ENCODE assay signal across 23 mouse cellular contexts in genomic region chr17:7808043-7808442, GRCm38 (mm10). TPM values are rescaled to one million over a fixed set of nuclear protein-coding genes. Genes with fewer than 3 reads are reported as not detected.
DNase-seq lines count a peak whose midpoint lies in the region; ATAC-seq and TF ChIP-seq lines count a peak whose summit lies in the region.
"Had no signal": no experiment of that assay in that cellular context is flagged by ENCODE, and none has a peak within 500 bp of the region (broad histone marks: within the 10 kb centered on the region; RNA-seq: fewer than 3 reads in every experiment).

No protein-coding gene starts in this region.

- no peaks in the 10 kb centered on the region for H3K36me3 ChIP-seq in MEL (ENCODE audit: control insufficient read depth in 1 of 2, insufficient read depth in 2 of 2, low read length in 2 of 2)
- H3K36me3 ChIP-seq: embryonic facial prominence, embryonic 10.5 days; embryonic facial prominence, embryonic 12.5 days; forebrain, embryonic 15.5 days; G1E had no signal

- no peak for TF ChIP-seq CTCF in gastrocnemius, adult 2 months (IDR thresholded peaks at IDR 0.05)
- no peak for TF ChIP-seq CTCF in MEL (IDR thresholded peaks at IDR 0.05 in 2 of 3, conservative IDR thresholded peaks at IDR 0.05 in 1 of 3; ENCODE audit: control insufficient read depth in 1 of 3, insufficient read depth in 1 of 3, low read depth in 2 of 3, low read length in 3 of 3, poor library complexity in 1 of 3, severe bottlenecking in 1 of 3)

- no peak for TF ChIP-seq EP300 in MEL (IDR thresholded peaks at IDR 0.05; ENCODE audit: low read depth in 1 of 2, low read length in 2 of 2)

- no peaks in the 10 kb centered on the region for H3K9me3 ChIP-seq in MEL (replicated peaks; ENCODE audit: insufficient read depth, low read length)
- H3K9me3 ChIP-seq: embryonic facial prominence, embryonic 10.5 days; embryonic facial prominence, embryonic 12.5 days; forebrain, embryonic 13.5 days; forebrain, embryonic 15.5 days had no signal

- no peaks in the 10 kb centered on the region; a peak in 1 of 4 replicates for H3K4me1 ChIP-seq in MEL (ENCODE audit: control insufficient read depth in 1 of 2, insufficient read depth in 2 of 2, low read length in 2 of 2)
- H3K4me1 ChIP-seq: forebrain, embryonic 13.5 days; forebrain, embryonic 15.5 days had no signal

- no peak for TF ChIP-seq POLR2A in MEL (IDR thresholded peaks at IDR 0.05; ENCODE audit: control insufficient read depth in 1 of 2, insufficient read depth in 1 of 2, low read depth in 1 of 2, low read length in 2 of 2, poor library complexity in 1 of 2)

- H3K79me2 ChIP-seq in MEL (ENCODE audit: control insufficient read depth, insufficient read depth, low read length, poor library complexity), result no peaks in the 10 kb centered on the region

- no peak overlapping the region for H3K4me3 ChIP-seq in gastrocnemius, adult 2 months
- no peak overlapping the region for H3K4me3 ChIP-seq in MEL (ENCODE audit: control insufficient read depth in 1 of 2, insufficient read depth in 1 of 2, low read depth in 2 of 2, low read length in 2 of 2)
- H3K4me3 ChIP-seq: embryonic facial prominence, embryonic 10.5 days; embryonic facial prominence, embryonic 12.5 days; forebrain, embryonic 13.5 days; forebrain, embryonic 15.5 days had no signal

- H3K27ac ChIP-seq in gastrocnemius, adult 2 months, result peak overlapping the region; percentile 24
- H3K27ac ChIP-seq in MEL (ENCODE audit: control insufficient read depth, low read depth, low read length), result no peak overlapping the region
- H3K27ac ChIP-seq: embryonic facial prominence, embryonic 10.5 days; embryonic facial prominence, embryonic 12.5 days; forebrain, embryonic 13.5 days; forebrain, embryonic 15.5 days had no signal

- no peaks in the 10 kb centered on the region for H3K27me3 ChIP-seq in MEL (ENCODE audit: control insufficient read depth in 1 of 2, insufficient read depth in 2 of 2, low read length in 2 of 2)
- H3K27me3 ChIP-seq: embryonic facial prominence, embryonic 12.5 days; forebrain, embryonic 13.5 days; forebrain, embryonic 15.5 days; Patski had no signal

- intact Hi-C loops in gastrocnemius, adult 2 months (cut with DNase I), result no loop called here
- intact Hi-C loops in gastrocnemius, postnatal 14 days (cut with DNase I; ENCODE audit: low total_unique reads), result no loop called here
- intact Hi-C loops in left cerebral cortex, postnatal 36 days (cut with DNase I), result no loop called here

- H3K9ac ChIP-seq in MEL (ENCODE audit: control insufficient read depth, low read depth, low read length, poor library complexity, severe bottlenecking), result no peak overlapping the region
- H3K9ac ChIP-seq: embryonic facial prominence, embryonic 12.5 days; forebrain, embryonic 13.5 days; forebrain, embryonic 15.5 days; forebrain, postnatal 0 days had no signal

- no peak for TF ChIP-seq RAD21 in MEL (IDR thresholded peaks at IDR 0.05; ENCODE audit: low read depth, low read length)

- DNase-seq in gastrocnemius, adult 2 months, result no peak
- DNase-seq in gastrocnemius, postnatal 14 days, result no peak
- DNase-seq in MEL (ENCODE audit: low read depth, low spot score), result peak; percentile 65
- no peak for DNase-seq in left cerebral cortex, postnatal 36 days (ENCODE audit: low spot score in 2 of 2)
- no peak for DNase-seq in spleen, postnatal 36 days (ENCODE audit: low spot score in 2 of 2)
- DNase-seq: adrenal gland, adult 8-10 months; adrenal gland, postnatal 14 days; adrenal gland, postnatal 36 days; cerebellum, adult 11 months; cerebellum, adult 18-20 months; cerebellum, adult 8-10 months; cerebellum, adult 9-11 months; cerebellum, postnatal 14 days; cerebellum, postnatal 36 days; forebrain, postnatal 0 days had no signal

- ATAC-seq in common myeloid progenitor, adult 5-6 weeks (replicated peaks; ENCODE audit: low read depth, poor library complexity, severe bottlenecking), result peak; percentile 25; the same call in 1 of the 2 replicates
- ATAC-seq: activated CD4-positive, CD25-positive, alpha-beta regulatory T cell, adult 4 months; forebrain, embryonic 13.5 days; forebrain, embryonic 15.5 days; forebrain, postnatal 0 days; Patski had no signal

TF ChIP-seq in MEL, 35 proteins besides CTCF, POLR2A, EP300 and RAD21:
- TF ChIP-seq GATA1 (IDR thresholded peaks at IDR 0.05; ENCODE audit: low read depth, low read length), result peak; percentile 54
- TF ChIP-seq POLR2AphosphoS2 (IDR thresholded peaks at IDR 0.05; ENCODE audit: low read length), result no peak
TF ChIP-seq in MEL: peak in this region for 1.

RNA-seq across cellular contexts. Expression of gene Fndc1, which starts 19.1 kb away (rescaled TPM):
- 10 to 100 TPM; 22.2 to 46.4 TPM for total RNA-seq in gastrocnemius, adult 2 months (2021)
- total RNA-seq in gastrocnemius, postnatal 14 days (2021), result 100 to 1,000 TPM in 1 of 2 experiments, 10 to 100 TPM in 1; 88.5 to 107 TPM
- 0.04 TPM in 1 of 2 replicates, not detected in the other for total RNA-seq in MEL (2012; rRNA removed)
- not detected for polyA plus RNA-seq in MEL (2012; ENCODE audit: insufficient read depth in 1 of 2, insufficient read length in 2 of 2, low read depth in 1 of 2, low replicate concordance in 2 of 2, missing spikeins in 1 of 2)
- total RNA-seq in common myeloid progenitor, adult 5-6 weeks (2017), result not detected in 2 replicates
- total RNA-seq in left cerebral cortex, postnatal 36 days (2021), result 1 to 10 TPM; 4.4 to 7.3 TPM
- polyA plus RNA-seq: G1E had no signal
